Mouse (Mus musculus) neutrophil, adult 83 days (primary cell): ENCODE data around the gene Sp4. TPM values are rescaled to one million over a fixed set of nuclear protein-coding genes. Genes with fewer than 3 reads are reported as not detected.

Experiments
- total RNA-seq, 2 experiments: library from RNA; stranded (reverse); gene quantifications; one replicate each; pipeline ENCODE4 v1.2.4; 2023

Gene Sp4
- 10 to 100 TPM; 26.6 to 31.0 TPM for total RNA-seq

DNA sequence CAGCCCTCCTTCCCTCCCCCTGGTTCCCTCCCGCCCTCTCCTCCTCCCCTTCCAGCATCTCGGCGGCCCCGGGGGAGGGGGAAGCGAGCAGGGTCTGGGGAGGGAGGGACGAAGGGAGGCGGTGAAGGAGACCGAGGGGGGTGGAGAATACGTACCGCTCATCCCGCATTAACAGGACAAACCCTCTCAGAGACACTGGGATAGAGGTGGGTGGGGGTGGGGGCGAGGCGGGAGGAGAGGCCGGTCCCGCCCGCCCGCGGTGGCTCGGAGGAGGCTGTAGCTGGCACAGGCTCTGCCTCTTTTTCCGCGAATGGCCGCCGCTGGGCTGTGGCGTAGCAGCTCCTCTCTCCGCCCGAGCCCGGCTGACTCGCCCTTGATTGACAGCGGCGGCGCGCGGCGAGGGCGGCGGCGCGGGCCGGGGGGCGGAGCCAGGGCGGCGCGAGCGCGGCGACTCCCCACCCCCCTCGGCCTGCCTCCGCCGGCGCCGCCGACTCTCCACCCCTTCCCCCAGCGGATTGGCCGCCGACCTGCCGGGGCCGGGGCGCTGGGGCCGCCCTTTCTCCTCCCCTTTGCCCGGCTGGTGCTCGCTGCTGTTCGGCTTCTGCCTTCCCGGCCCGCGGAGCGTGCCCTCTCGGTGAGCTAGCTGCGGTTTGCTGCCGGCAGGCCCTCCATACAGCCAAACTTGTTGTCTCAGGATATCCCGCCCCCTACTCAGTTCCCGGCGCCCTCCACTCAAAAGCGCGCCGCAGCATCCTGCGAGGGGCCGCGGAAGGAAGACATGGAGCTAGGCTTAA, at the start of gene Sp4:
Sp4 (minus strand) TSS at position 369 of the 794 bp plus-strand sequence.

DNA sequence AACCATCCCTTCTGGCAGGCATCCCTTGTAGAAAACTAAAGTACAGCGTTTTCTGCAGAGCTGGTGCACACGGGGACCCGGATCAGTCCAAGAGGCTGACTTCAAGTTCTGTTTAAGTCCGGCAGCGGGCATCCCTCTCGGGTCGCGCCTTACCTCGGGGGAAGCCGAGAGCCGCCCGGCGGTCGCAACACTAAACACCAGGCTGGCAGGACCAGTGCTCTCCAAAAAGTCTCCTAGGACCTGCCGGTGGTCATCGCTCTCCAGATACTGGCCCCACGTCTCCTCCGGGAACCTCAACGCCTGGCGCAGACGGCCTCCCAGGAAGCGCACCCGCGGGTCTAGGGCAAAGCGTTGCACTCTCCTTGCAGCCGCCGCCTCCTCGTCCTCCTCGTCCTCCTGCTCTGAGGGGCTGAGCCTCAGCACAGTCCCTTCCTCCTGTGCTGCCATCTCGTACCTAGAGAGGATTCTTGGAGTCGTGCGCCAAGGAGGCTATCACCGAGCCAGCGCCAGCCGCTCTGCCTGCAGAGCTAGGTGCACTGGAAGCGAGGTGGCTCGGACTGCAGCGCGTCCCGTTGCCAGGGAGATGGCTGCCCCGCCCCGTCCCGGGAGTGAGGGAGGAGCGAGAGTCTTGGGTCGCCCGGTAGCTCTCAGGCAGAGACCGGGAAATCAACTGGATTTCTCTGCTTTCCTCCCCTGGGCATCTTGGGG, 102.7 kb downstream of the Sp4 start, which contains the start of gene Dnah11:
Dnah11 (minus strand) TSS at position 658 of the 708 bp plus-strand sequence.

Other genes with a start within 250 kb of the Sp4 start
- gene Dnah11, start 102.4 kb downstream of the Sp4 start, total RNA-seq: under 1 TPM; 0.35 to 0.48 TPM